Mouse (Mus musculus) liver, embryonic 11.5 days (tissue): ENCODE measurements at regions not wholly inside any gene's neighbourhood (a gene's known extent, or its start where the extent isn't known, plus 50 kb on each side); places are given as distances from the start of the nearest gene placed in this dataset.

ENCODE experiments used
- ATAC-seq: fragments of 200-750 bp; cut with Nextera tagmentation; replicated peaks from 2 replicates; pipeline ENCODE4 v1.8.0; 2017; ENCODE audit warnings: moderate number of reproducible peaks, mild to moderate bottlenecking, moderate TSS enrichment, moderate library complexity; ENCODE audit not compliant: low FRiP score
- DNase-seq: peaks from one replicate; pipeline ENCODE4 v3.0.0-alpha.2; 2017; ENCODE audit warnings: low spot score
- H3K27ac ChIP-seq: fragments of 300-500 bp; sonication (generic); 2 replicates; pipeline ENCODE4 v1.5.1; 2014; ENCODE audit warnings: mild to moderate bottlenecking, low read depth, low read length, control low read depth
- H3K27me3 ChIP-seq: fragments of 300-500 bp; sonication (generic); replicated peaks from 2 replicates; pipeline ENCODE4 v1.6.1; 2014; ENCODE audit warnings: low read length, mixed read lengths; ENCODE audit not compliant: control insufficient read depth, insufficient read depth
- H3K36me3 ChIP-seq: fragments of 300-500 bp; sonication (generic); 2 replicates; pipeline ENCODE4 v1.6.1; 2014; ENCODE audit warnings: mild to moderate bottlenecking, low read length, moderate library complexity, mixed read lengths; ENCODE audit not compliant: control insufficient read depth, insufficient read depth
- H3K4me1 ChIP-seq: fragments of 300-500 bp; sonication (generic); replicated peaks from 2 replicates; pipeline ENCODE4 v1.6.1; 2014; ENCODE audit warnings: low read length, mixed read lengths; ENCODE audit not compliant: control insufficient read depth, insufficient read depth
- H3K4me2 ChIP-seq: fragments of 300-500 bp; sonication (generic); 2 replicates; pipeline ENCODE4 v1.6.1; 2014; ENCODE audit warnings: mild to moderate bottlenecking, control low read depth, moderate library complexity
- H3K4me3 ChIP-seq: fragments of 300-500 bp; sonication (generic); 2 replicates; pipeline ENCODE4 v1.5.1; 2014; ENCODE audit warnings: low read depth, low read length, control low read depth
- H3K9ac ChIP-seq: fragments of 300-500 bp; sonication (generic); 2 replicates; pipeline ENCODE4 v1.6.1; 2014; ENCODE audit warnings: low read depth, low read length, control low read depth
- H3K9me3 ChIP-seq: fragments of 300-500 bp; sonication (generic); 2 replicates; pipeline ENCODE4 v1.6.1; 2016; ENCODE audit warnings: low read length, inconsistent platforms, mixed read lengths; ENCODE audit not compliant: control insufficient read depth
- WGBS: fragments of 180-500 bp; shearing (Covaris S2); extraction: QIAGEN DNeasy Blood & Tissue Kit; methylation state at CpG from one replicate; pipeline ENCODE4 v1.1.7; 2014; 5-methylcytosine and 5-hydroxymethylcytosine counted together

- H3K9ac ChIP-seq, result no peak overlapping the region
- H3K4me2 ChIP-seq, result no peak overlapping the region
- no peaks in the 10 kb centered on the region for H3K27me3 ChIP-seq
- no peak overlapping the region for H3K4me3 ChIP-seq
- no peaks in the 10 kb centered on the region for H3K36me3 ChIP-seq
- 71% methylated on average over 10 of the region's 10 CpGs for WGBS
- H3K27ac ChIP-seq, result no peak overlapping the region
- DNase-seq (no peak), ATAC-seq (no peak)
- H3K9me3 ChIP-seq, result no peaks in the 10 kb centered on the region
- no peaks in the 10 kb centered on the region for H3K4me1 ChIP-seq
Observed at GRCm38 (mm10) chr14:61701131-61701530, 93.9 kb downstream of the Kcnrg start.

GRCm38 (mm10) chr14:61703916-61704315 lies 96.7 kb downstream of the Kcnrg start:
- Histone ChIP-seq H3K36me3 (no peaks in the 10 kb centered on the region), H3K4me3 (no peak overlapping the region), H3K9me3 (no peaks in the 10 kb centered on the region), H3K4me1 (no peaks in the 10 kb centered on the region), H3K9ac (no peak overlapping the region), H3K4me2 (no peak overlapping the region), H3K27me3 (no peaks in the 10 kb centered on the region), H3K27ac (no peak overlapping the region)
- no peak for DNase-seq
- no peak for ATAC-seq
- 87% methylated on average over 3 of the region's 3 CpGs for WGBS

GRCm38 (mm10) chr14:61706984-61707383 lies 99.7 kb downstream of the Kcnrg start:
- 72% methylated on average over 6 of the region's 6 CpGs for WGBS
- no peaks in the 10 kb centered on the region for H3K9me3 ChIP-seq

DNA sequence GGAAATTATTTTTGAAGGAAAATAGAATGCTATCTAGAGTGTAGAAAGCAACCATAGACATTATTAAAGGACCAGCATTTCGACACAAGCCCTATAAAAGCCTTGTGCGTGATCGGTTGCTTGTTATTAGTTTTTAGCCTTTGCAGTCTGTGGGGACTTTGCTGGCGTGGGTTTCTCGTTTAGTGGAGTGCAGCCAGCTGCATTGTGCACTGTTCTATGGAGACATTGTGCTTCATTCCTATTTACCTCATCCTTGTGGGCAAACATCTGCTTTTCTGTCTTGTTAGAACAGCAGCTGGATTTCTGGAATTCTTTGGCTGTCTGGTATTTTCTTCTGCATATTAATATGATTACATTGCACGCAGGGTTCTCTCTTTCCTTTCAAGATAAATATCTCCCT lies 101.1 kb downstream of the Kcnrg start:
- H3K4me3 ChIP-seq, result no peak overlapping the region
- no peak overlapping the region for H3K9ac ChIP-seq
- no peaks in the 10 kb centered on the region for H3K36me3 ChIP-seq
- no peaks in the 10 kb centered on the region for H3K4me1 ChIP-seq
- 85% methylated on average over 6 of the region's 6 CpGs for WGBS
- no peak overlapping the region for H3K4me2 ChIP-seq
- no peaks in the 10 kb centered on the region for H3K9me3 ChIP-seq
- no peaks in the 10 kb centered on the region for H3K27me3 ChIP-seq
- H3K27ac ChIP-seq, result no peak overlapping the region
- ATAC-seq (no peak), DNase-seq (no peak)

More at GRCm38 (mm10) chr14:61706984-61707383, 99.7 kb downstream of the Kcnrg start:
- Histone ChIP-seq H3K4me3 (no peak overlapping the region), H3K4me1 (no peaks in the 10 kb centered on the region), H3K4me2 (no peak overlapping the region), H3K27me3 (no peaks in the 10 kb centered on the region), H3K27ac (no peak overlapping the region), H3K9ac (no peak overlapping the region), H3K36me3 (no peaks in the 10 kb centered on the region)
- no peak for ATAC-seq
- no peak for DNase-seq

DNA sequence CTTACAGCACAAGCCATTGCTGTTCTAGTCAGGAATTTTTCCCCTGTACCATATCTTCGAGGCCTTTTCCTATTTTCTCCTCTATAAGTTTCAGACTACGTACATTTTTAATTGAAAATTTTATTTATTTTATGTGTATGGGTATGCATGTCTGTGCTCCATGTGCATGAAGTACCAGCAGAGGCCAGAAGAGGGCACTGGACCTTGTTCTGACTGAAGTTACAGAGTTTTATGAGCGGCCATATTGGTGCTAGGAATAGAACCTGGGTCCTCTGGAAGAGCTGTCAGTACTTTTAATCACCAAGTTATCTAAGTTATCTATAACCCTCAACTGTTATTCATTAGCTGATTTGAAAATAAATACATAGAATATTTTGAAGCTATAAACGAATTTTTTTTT lies 108.5 kb downstream of the Kcnrg start:
- WGBS, result 90% methylated on average over 4 of the region's 4 CpGs

GRCm38 (mm10) chr14:61718392-61719124 lies 111.3 kb downstream of the Kcnrg start:
- Histone ChIP-seq H3K27ac (no peak overlapping the region), H3K9ac (no peak overlapping the region), H3K4me3 (no peak overlapping the region), H3K27me3 (no peaks in the 10 kb centered on the region), H3K36me3 (no peaks in the 10 kb centered on the region), H3K4me1 (no peaks in the 10 kb centered on the region), H3K9me3 (peaks cover 5% of the 10 kb centered on the region), H3K4me2 (no peak overlapping the region)
- ATAC-seq (no peak), DNase-seq (no peak)
- WGBS, result 68% methylated on average over 4 of the region's 4 CpGs

More for the DNA sequence above, 108.5 kb downstream of the Kcnrg start:
- Histone ChIP-seq H3K9ac (no peak overlapping the region), H3K36me3 (no peaks in the 10 kb centered on the region), H3K4me1 (no peaks in the 10 kb centered on the region), H3K27me3 (no peaks in the 10 kb centered on the region), H3K4me3 (no peak overlapping the region), H3K9me3 (peaks cover 5% of the 10 kb centered on the region), H3K27ac (no peak overlapping the region), H3K4me2 (no peak overlapping the region)
- DNase-seq, result no peak
- no peak for ATAC-seq

- Histone ChIP-seq H3K4me2 (no peak overlapping the region), H3K9me3 (no peaks in the 10 kb centered on the region), H3K36me3 (no peaks in the 10 kb centered on the region), H3K4me3 (no peak overlapping the region), H3K9ac (no peak overlapping the region), H3K27ac (no peak overlapping the region), H3K4me1 (no peaks in the 10 kb centered on the region), H3K27me3 (no peaks in the 10 kb centered on the region)
- WGBS, result 89% methylated on average over 4 of the region's 4 CpGs
- no peak for ATAC-seq
- no peak for DNase-seq
Observed at GRCm38 (mm10) chr14:61721302-61721701, 114.0 kb downstream of the Kcnrg start.

- no peaks in the 10 kb centered on the region for H3K27me3 ChIP-seq
Observed at GRCm38 (mm10) chr14:61724942-61725341, 117.7 kb downstream of the Kcnrg start.

GRCm38 (mm10) chr14:61728562-61728961 lies 121.3 kb downstream of the Kcnrg start:
- Histone ChIP-seq H3K4me3 (no peak overlapping the region), H3K9ac (no peak overlapping the region), H3K36me3 (no peaks in the 10 kb centered on the region), H3K9me3 (no peaks in the 10 kb centered on the region), H3K4me1 (no peaks in the 10 kb centered on the region), H3K27ac (no peak overlapping the region), H3K4me2 (no peak overlapping the region), H3K27me3 (no peaks in the 10 kb centered on the region)
- WGBS, result 51% methylated on average over 5 of the region's 5 CpGs
- DNase-seq, result no peak
- ATAC-seq, result no peak

More at GRCm38 (mm10) chr14:61724942-61725341, 117.7 kb downstream of the Kcnrg start:
- no peak overlapping the region for H3K27ac ChIP-seq
- H3K4me1 ChIP-seq, result no peaks in the 10 kb centered on the region
- DNase-seq (no peak), ATAC-seq (no peak)
- H3K4me3 ChIP-seq, result no peak overlapping the region
- H3K4me2 ChIP-seq, result no peak overlapping the region
- WGBS, result 57% methylated on average over 3 of the region's 3 CpGs
- no peaks in the 10 kb centered on the region for H3K9me3 ChIP-seq
- H3K36me3 ChIP-seq, result no peaks in the 10 kb centered on the region
- H3K9ac ChIP-seq, result no peak overlapping the region
